Mouse (Mus musculus): Measurements from ENCODE around the gene Tmem121. TPM values are rescaled to one million over a fixed set of nuclear protein-coding genes. Genes with fewer than 3 reads are reported as not detected.

The Tmem121 gene
- 10 to 100 TPM; 23.2 to 24.0 TPM for total RNA-seq (2021)
- long read RNA-seq, experiment 1, partial matches to known transcripts, result 0 of 3 reads
- long read RNA-seq, experiment 1, other reads (novel, unspliced or antisense), result 0 of 3 reads
- long read RNA-seq, experiment 2, partial matches to known transcripts, result 0 of 1 reads
- long read RNA-seq, experiment 2, other reads (novel, unspliced or antisense), result 0 of 1 reads

DNA sequence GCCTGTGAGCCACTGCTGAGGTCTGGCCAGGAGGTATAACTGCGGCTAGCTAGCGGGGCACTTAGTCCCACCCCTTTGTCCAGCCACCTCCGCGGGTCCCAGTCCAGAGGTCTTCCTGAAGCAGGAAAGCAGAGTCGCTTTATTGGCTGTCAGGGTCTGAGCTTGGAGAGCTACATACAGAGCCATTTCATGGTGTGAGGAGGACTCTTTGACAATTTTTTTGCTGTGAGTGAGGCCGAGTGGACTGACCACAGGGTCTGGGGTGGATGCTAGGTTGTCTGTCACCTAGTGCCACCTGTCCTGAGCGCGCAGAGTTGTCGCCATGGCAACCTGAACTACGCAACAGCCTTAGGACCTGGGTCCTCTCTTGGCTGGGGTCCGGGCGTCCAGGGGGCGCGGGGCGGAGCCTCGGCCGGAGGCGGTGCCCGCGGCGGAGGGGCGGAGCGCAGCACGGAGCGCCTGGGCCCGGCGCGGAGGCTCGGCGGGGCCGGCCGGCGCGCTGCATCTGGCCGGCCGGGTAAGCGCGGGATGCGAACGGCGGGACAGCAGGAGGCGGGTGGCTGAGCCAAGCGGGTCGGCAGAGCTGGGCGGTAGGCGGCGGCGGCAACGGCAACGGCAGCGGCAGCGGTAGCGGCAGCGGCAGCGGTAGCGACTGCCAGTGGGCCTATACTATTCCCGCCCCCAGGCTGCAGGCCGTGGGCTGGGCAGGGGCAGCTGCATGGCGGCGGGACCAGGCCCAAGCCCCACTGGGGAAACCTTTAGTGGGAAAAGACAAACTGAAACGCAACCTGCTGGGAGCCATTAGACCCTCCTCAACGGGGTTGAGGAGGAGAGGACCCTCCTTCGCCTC lies at the start of gene Tmem121:
Gene Tmem121 (plus strand): TSS at position 489 of the 850 bp plus-strand sequence.
- DNase-seq (ENCODE audit: low spot score in 2 of 2), result peak in 1 of 2 experiments; percentile 54

DNA sequence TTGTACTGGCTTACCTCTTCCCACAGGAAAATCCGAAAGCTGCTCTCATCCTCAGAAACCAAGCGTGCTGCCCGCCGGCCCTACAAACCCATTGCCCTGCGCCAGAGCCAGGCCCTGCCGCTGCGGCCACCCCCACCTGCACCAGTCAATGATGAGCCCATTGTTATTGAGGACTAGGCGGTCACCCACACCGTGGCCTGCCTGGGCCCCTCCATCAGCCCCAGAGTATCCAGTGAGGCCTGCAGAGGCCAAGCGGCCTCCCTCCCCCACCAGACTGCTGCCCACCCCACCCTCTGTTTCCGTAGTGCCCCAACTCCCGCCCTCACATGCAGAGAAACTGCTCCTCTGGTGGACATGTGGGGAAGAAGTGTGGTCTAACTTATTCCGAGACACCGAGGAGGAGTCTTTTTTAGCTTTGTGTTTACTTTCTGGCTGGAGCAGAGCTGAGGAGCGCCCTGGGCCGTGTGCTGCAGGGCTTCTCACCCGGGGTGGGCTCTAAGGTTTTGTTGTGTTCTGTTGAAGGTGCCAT lies 49.2 kb upstream of the Tmem121 start:
- DNase-seq (ENCODE audit: low spot score in 2 of 2), result no peak

DNA sequence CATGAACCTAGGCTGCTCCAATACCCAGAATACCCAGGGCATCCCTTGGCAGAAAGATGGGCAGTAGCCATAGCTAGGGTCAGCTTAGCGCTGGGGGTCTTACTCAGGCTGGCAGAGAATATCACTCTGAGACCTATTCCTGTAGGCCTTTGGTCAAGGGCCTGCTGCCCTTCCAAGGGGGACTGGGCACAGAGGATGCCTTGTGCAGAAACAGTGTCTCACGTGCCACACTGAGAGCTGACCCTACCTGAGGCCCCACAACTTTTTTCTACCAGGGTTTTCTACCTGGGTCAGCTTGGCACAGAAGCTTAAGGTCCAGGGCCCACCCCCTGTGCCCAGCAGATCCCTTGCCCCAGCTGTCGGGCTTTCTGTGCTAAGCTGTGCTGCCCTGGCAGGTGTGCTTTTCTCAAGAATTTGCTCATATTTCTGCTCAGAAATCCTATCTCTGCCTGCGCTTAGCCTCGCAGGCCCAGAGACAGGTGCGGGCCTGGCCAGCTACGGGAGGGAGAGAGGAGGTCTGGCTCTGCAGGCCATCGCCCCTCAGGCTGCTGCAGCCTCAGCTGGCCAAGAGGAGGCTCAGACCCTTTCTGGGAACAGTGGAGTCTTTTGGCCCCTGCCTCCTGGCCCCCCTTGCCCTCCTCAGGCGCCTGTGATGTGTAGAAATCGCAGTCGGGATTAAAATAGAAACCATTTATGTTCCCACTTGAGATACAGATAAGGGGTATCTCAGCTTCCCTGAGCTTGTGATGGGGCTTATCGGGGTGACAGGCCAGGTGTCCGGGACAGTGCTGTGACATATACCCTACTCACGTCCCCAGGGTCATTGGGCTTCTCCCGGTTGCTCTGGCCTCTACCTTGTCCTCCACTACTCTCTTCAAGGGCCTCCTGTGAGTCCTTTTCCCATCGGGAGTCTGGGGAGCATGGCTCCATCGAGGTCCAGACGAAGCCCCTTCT lies 48.2 kb upstream of the Tmem121 start:
- DNase-seq (ENCODE audit: low spot score in 2 of 2), result no peak

DNA sequence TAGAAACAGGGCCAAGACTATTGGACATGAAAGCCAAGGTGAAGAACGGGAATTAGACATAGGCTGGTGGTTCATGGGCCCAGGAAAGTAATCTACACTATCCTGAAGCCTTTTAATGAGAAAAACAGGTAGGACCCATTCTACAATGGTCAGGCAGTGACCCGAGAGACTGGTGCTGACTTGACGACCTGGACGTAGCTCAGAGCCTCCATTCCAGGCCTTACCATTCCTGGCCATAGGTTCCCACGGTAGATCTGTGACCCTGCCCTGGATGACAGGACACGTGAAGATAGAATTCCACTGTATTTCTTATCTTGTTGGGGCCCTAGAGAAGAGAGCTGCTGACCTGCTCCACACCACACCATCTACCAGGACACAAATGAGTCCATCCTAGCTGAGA lies 47.4 kb upstream of the Tmem121 start:
- no peak for DNase-seq (ENCODE audit: low spot score in 2 of 2)

DNA sequence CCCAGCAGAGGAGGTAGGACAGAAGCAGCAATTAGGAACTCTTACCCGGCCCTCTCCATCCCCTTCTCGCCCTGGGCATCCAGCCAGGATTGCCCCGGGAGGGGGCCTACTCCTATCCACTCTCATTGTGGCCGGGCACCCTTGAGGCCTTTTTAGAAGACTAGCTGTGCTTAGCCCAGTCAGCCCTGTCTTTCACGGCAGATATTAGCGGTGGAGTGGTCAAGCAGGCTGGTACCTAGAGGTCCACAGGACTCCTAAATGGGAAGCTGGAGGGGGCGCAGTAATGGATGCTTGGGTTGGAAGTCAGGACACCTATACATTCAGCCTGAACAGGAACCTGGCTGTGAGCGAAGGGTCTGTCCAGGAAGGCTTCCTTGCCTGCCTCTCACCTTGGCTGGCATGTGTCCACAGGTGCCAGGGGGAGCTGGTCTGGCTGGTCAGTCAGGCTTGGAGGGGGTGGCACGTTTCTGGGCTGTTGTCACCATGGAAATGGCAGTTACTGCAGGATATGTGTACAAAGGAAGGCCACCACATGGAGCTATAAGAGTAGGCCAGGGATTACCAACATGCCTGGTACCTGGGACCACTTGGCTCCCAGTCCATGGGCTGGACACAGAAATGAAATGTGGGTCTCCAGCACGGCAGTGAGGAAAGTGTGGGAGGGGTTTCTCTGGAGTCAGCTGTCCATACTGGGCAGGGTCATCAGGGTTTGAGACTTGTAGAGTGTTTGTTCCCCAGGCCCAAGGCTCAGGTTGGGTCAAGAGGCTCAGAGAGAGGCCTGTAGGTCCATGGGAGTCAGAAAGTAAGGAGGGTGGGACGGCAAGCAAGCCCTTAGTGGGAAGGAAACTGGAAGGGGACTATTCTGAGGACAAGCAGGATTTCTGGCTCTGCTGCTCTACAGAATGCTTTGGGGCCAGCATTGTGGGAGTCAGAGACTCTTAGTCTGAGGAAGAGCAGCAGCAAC lies 46.5 kb upstream of the Tmem121 start:
- no peak for DNase-seq (ENCODE audit: low spot score in 2 of 2)

DNA sequence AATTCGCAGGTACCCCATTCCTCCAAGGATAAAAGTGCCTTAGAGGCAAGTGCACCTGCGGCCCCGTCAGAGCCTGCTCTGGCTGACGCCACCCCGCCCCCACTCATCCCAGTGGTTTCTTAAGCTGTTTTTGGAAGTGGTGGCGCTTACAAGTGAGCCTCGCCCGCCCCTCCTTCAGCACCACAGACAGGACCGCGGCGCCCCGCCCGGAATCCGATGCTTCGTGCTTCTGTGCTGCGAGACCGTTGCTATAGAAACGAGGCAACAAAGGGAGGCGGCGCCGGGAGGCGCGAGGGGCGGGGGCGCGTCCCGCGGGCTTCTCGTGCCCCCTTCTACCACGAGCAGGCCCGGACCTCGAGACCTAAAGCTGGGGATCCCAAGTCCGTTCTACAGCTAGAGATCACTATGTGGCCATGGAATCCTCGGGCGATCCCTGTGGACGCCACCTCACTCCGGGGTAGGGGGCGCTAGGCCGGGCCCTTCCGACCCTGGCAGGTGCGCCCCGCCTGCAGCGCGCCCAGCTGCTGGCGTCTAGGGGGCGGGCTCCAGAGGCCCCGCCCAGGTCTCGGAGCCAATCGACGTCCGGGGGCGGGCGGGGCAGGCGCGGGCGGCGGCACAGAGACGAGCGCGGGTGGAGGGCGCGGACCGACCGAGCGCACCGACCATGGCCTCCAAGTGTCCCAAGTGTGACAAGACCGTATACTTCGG lies 45.7 kb upstream of the Tmem121 start, which contains the start of gene Crip2:
Gene Crip2 (plus strand): TSS at position 329 of the 708 bp plus-strand sequence.
- peak; percentile 92 to 93 for DNase-seq (ENCODE audit: low spot score in 2 of 2)

DNA sequence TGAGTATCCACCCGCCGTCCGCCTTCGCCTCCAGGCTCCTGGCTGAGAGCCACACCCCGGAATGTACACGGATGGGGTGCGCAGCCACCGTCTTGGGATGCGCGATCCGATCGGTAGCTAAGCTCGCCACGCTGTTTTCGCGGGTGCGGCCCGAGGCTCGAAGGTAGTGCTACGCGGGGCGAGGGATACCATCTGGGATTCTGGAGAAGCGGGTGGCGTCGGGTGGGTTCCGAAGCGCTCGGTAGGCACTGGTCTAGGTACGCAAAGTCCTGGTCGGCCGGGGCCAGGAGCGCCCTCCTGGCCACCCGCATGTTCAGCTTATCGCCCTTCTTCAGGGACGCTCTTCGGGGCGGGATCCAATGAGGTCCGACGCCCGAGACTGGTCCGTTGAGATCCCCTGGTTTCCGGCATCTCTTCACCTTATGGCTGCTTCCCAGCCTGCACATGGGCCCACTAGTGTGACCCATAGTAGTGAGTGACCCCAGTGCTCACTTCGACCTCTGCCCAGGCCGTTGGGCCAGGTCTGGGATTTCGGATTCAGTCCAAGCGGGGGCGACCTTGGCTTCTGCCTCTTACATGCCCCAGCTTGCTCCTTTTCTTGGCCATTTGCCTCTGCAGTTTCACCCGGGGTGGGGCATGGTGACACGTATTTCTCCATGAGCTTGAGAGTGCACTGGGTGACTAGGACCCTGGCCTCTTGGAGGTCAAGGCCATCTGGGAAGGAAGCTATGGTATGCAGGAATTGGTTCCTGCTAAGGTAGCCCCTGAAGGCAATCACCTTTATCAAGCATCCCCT lies 44.9 kb upstream of the Tmem121 start:
- DNase-seq (ENCODE audit: low spot score in 2 of 2), result peak in 1 of 2 experiments; percentile 62

DNA sequence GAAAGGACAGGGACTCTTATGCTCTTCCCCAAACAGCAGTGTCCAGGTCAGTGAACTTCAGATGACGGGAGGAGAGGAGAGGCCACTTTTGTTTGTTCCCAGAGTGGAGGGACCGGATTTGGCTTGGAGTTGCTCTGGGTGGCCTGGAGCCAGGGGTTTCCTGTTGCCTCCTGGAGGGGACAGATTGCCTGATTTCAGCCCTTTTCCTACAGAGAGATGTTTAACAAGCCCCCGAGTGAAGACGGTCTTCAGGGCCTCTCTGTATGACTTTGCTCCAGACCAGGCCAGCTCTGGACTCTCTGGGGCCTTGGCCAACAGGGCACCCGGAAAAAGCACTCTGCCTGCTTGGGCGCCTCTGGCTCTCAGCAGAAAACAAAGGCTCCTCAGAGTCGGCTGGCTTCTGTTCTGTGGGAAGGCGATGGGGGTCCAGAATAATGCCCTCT lies 44.2 kb upstream of the Tmem121 start:
- DNase-seq (ENCODE audit: low spot score in 2 of 2), result peak in 1 of 2 experiments; percentile 57

DNA sequence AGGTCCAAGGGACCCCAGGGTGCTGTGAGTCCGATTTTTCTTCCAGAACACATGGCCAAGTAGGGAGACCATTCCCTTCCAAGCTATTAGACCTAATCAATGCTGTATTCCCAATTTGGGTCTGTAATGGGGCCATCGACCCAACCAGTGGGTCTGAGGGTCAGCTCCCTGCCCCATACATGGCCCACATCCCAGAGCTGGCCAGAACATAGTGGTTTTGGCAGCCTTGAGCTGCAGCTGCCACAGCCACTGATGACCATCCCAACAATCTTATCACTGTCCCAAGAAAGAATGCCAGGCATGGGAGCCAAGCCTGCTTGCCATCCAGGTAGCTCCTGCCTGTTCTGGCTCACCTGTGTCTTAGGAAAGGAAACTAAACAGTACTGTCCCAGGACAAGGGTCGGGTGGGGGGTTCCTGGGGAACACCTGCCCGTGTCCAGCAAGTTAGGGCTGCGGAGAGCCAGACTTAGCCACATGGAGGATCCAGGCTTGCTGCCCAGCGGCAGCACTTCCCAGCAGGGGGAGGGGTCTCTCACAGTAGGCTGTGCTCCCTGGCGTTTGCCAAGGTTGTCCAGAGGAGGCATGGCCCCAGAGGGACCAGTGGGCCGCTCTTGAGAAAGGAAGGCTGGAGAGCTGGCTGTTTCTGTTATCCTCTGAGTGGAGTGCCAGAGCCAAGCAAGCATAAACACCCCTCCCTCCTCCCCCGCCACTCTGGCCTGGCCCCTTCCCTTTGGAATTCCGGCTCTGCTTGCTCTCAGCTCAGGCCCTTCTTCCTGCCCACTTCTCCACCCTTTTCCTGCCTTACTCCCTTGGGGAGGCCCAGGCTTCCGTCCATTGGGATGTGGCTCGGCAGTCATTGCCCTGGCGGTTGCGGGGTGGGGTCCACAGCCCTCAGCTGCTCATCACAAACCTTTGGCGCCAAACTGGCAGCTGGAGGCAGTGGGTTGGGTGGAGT lies 43.4 kb upstream of the Tmem121 start:
- peak; percentile 65 to 81 for DNase-seq (ENCODE audit: low spot score in 2 of 2)

DNA sequence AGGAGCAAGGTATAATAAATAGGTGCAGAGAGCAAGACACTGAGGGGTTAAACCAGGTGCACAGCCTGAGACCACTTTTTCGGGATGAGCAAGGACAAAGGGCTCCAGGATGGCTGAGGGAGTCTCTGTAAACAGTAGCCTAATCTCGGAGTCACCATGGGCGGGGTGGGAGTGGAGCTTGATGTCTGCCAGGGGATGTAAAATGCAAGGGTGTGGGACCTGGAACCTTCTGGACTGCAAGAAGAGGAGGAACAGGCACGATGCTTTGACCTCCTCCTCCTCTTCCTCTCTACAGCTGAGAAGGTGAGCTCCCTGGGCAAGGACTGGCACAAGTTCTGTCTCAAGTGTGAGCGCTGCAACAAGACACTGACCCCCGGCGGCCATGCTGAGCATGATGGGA lies 42.6 kb upstream of the Tmem121 start:
- no peak for DNase-seq (ENCODE audit: low spot score in 2 of 2)

DNA sequence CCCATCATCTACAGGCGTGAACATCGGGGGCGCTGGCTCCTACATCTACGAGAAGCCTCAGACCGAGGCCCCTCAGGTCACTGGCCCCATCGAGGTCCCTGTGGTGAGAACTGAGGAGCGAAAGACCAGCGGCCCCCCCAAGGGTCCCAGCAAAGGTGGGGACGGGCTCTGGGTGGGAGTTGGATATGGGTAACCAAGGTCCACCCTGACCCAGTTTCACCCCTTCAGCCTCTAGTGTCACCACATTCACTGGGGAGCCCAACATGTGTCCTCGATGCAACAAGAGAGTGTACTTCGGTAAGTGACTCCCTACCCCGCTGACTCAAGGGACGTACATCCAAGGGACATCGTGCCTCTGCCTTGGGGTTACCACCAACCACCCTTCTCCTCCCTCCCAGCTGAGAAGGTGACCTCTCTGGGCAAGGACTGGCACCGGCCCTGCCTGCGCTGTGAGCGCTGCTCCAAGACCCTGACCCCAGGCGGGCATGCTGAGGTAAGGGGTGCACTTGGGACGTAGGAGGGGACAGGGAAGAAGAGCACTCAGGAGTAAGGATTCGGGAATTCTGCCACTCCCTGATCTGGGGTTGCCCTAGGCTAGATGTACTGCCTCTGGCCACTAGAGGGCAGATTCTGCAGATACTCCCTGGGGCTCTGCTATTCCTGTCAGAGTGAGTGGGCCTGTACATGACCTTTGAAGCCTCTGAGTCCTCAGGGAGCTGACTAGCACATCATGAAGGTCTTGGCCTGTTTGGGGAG lies 41.6 kb upstream of the Tmem121 start:
- no peak for DNase-seq (ENCODE audit: low spot score in 2 of 2)

DNA sequence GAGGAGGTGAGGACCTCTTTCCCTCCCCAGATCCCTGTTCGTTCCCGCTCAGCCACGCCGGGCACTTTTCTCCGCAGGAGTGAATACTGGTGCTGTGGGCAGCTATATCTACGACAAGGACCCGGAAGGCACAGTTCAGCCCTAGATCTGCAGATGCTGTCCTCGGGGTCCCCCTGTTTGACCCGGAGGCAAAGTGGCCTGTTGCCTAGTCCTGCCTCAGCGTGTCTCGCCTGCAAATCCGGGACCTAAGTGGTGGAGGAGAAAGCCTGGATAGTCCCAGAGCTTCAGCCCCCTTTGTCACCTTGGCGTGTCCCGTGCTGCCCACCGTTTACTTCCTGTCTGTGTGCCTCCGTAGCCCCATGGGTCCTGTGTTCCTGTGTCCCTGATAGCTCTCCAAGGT lies 40.8 kb upstream of the Tmem121 start:
- no peak for DNase-seq (ENCODE audit: low spot score in 2 of 2)

DNA sequence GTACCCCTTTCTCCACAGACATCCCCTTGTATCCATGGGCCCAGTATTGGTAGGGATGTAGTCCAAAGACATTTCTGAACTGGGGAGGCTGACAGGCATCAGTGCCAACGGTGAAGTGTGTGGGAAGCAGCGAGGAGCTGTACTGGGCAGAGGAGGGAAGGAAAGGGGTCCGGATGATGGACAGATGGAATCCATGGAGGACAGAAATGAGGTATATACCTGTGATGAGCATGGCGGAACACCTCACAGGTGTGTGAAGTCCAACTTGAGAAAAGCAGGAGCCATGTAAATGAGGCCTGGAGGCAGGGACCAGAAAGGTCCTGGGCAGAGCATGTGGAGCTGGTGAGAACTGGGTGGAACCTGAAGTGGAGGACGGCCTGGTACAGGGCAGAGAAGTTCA lies 40.1 kb upstream of the Tmem121 start:
- no peak for DNase-seq (ENCODE audit: low spot score in 2 of 2)

DNA sequence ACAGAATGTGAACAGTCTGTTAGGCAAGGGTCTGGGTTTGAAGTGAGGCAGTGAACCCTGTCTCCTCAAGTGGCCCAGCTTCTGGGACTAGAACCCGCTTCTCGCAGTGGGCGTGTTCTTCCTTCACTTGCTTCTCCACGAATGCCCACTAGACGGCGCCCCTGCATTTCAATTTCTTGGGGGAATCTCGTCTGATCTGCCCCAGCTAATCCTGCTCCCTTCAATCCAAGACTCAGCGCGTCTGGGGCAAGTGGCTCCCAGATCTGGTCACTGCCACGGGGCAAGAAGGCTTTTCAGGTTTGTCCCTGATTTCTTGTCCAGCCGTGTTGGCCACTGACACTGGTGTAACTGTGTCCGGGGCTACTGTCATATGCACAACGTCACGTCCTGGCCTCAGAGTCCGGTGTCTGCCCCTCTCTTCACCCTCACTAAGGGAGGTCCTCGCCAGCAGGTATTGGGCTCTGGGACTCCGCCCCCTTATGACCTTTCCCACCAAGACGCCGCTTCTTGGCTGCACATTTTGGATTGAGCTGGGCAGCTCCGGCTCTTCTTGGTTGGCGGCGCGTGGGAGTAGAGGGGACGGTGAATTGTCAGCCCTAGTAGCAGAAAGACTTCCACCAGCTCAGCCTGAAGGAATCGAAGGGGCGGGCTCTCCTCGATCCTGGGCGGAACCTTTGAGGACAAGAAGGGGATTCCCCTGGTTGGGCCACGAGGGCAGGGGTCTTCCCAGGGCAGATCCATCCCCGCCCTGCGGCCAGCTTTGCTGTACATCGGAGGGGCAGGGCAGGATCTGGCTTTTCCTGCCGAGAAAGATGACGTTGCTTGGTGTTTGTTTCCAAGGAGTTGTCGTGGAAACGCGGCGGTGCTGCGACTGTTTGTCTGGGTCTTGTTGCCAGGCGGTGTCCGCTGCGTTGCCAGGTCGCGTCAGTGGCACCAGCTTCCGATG lies 39.3 kb upstream of the Tmem121 start, which contains the start of gene Crip1:
Gene Crip1 (plus strand): TSS at position 205 of the 946 bp plus-strand sequence.
- DNase-seq (ENCODE audit: low spot score in 2 of 2), result peak; percentile 86 to 87

DNA sequence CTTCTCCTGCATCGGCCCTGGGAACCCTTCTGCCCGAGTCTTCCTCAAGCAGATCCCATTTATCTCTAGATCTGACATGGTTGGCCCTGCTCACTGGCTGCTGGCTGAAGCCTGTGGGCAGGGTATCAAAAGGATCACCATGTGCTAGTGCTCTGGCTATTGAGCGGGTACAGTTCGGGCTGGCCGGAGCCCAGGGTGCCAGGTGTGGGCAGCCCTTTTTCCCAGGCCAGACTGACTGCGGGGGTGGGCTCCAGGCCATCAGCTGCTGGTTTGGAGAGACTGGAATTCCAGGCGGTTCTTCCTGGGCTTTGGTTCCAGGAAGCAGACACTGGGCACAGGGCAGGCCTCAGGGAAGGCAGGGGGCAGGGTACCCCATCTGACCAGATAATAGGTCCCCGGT lies 38.2 kb upstream of the Tmem121 start:
- DNase-seq (ENCODE audit: low spot score in 2 of 2), result peak in 1 of 2 experiments; percentile 47
